Mouse (Mus musculus) intestine, postnatal 0 days (tissue): ENCODE results near the gene Zfp804b. TPM values are rescaled to one million over a fixed set of nuclear protein-coding genes. Genes with fewer than 3 reads are reported as not detected.

Experiments
- ATAC-seq: fragments of 200-750 bp; cut with Nextera tagmentation; 2 replicates; pipeline ENCODE4 v1.8.0; 2017; ENCODE audit warnings: mild to moderate bottlenecking, moderate TSS enrichment, moderate library complexity
- H3K27ac ChIP-seq: fragments of 300-500 bp; sonication (generic); 2 replicates; pipeline ENCODE4 v1.5.1; 2014; ENCODE audit warnings: mild to moderate bottlenecking, low read depth, low read length, moderate library complexity
- H3K27me3 ChIP-seq: fragments of 300-500 bp; sonication (generic); replicated peaks from 2 replicates; pipeline ENCODE4 v1.6.1; 2014; ENCODE audit warnings: low read length, mixed read lengths; ENCODE audit not compliant: control insufficient read depth, insufficient read depth
- H3K36me3 ChIP-seq: fragments of 300-500 bp; sonication (generic); 2 replicates; pipeline ENCODE4 v1.6.1; 2014; ENCODE audit warnings: mild to moderate bottlenecking, moderate library complexity; ENCODE audit not compliant: control insufficient read depth, insufficient read depth
- H3K4me1 ChIP-seq: fragments of 300-500 bp; sonication (generic); replicated peaks from 2 replicates; pipeline ENCODE4 v1.6.1; 2014; ENCODE audit warnings: antibody characterized with exemption, low read length, mixed read lengths; ENCODE audit not compliant: control insufficient read depth, insufficient read depth
- H3K4me2 ChIP-seq: fragments of 300-500 bp; sonication (generic); replicated peaks from 2 replicates; pipeline ENCODE4 v1.6.1; 2014; ENCODE audit warnings: low read depth, mild to moderate bottlenecking, moderate library complexity
- H3K4me3 ChIP-seq: fragments of 300-500 bp; sonication (generic); 2 replicates; pipeline ENCODE4 v1.5.1; 2014; ENCODE audit warnings: low read depth, low read length
- H3K9ac ChIP-seq: fragments of 300-500 bp; sonication (generic); 2 replicates; pipeline ENCODE4 v1.6.1; 2014; ENCODE audit warnings: mild to moderate bottlenecking, low read depth, low read length
- H3K9me3 ChIP-seq: fragments of 300-500 bp; sonication (generic); 2 replicates; pipeline ENCODE4 v1.6.1; 2016; ENCODE audit warnings: mixed run types; ENCODE audit not compliant: control insufficient read depth
- CTCF ChIP-seq: sonication (generic); IDR thresholded peaks from 2 replicates; pipeline ENCODE4 v1.5.1; 2016; ENCODE audit warnings: low read depth, mild to moderate bottlenecking, control low read depth, antibody characterized with exemption, moderate library complexity
- WGBS: fragments of 180-500 bp; shearing (Covaris S2); extraction: QIAGEN DNeasy Blood & Tissue Kit; methylation state at CpG from one replicate; pipeline ENCODE4 v1.1.7; 2014; 5-methylcytosine and 5-hydroxymethylcytosine counted together
- polyA plus RNA-seq: library from polyadenylated mRNA; unstranded; fragments of >200 nt; fragmentation: Nextera tagmentation; extraction: Ambion mirVana; gene quantifications from 2 replicates; pipeline ENCODE4 v1.2.1, GENCODE M21; 2015

The Zfp804b gene
- polyA plus RNA-seq, 1 experiment from 2014 or later, result 0.09 TPM

DNA sequence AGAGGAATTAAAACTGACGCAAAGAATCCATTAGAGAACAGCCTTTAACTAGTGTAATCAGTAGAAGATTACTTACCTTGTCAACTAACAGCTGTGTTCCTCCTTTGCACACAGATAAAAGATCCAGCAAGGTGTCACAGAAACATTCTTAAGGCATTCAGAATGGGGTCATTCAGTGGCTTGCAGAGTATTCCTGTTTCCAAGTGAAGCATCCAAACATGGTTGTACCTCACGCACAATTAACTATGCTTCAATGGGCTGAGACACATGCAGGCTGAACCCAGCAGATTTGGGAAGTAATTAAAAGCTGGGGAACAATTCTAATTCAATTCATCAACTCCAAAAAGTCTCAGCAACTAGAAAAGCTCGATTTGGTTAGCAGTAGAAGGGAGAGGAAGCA lies 337.1 kb downstream of the Zfp804b start:
- no peak for TF ChIP-seq CTCF
- H3K4me3 ChIP-seq, result no peak overlapping the region
- H3K36me3 ChIP-seq, result no peaks in the 10 kb centered on the region
- H3K4me1 ChIP-seq, result no peaks in the 10 kb centered on the region
- H3K9me3 ChIP-seq, result no peaks in the 10 kb centered on the region
- H3K27me3 ChIP-seq, result no peaks in the 10 kb centered on the region
- WGBS, result 49% methylated on average over 3 of the region's 3 CpGs
- no peak for ATAC-seq
- no peak overlapping the region for H3K27ac ChIP-seq
- no peak overlapping the region for H3K9ac ChIP-seq
- no peak overlapping the region for H3K4me2 ChIP-seq

DNA sequence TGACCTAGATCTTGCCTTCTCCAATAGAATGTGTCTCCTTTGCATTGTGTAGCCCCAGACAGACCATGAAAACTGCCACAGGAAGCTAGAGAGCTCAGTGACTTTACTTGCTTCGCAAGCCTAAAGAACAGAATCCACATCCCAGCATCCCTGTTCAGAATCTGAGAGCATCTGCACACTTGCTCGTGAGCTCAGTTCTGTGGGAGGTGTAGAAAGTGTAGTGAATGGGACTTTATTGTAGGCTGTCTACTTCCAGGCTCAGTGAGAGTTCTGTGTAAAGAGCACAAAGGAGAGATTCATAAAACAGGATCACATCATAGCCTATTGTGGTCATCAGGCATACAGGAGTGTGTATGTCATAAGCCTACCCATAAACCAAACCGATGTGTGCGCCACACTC lies 360.6 kb downstream of the Zfp804b start:
- Histone ChIP-seq H3K9me3 (no peaks in the 10 kb centered on the region), H3K36me3 (no peaks in the 10 kb centered on the region), H3K4me3 (no peak overlapping the region), H3K27me3 (no peaks in the 10 kb centered on the region), H3K27ac (no peak overlapping the region), H3K9ac (no peak overlapping the region), H3K4me2 (no peak overlapping the region), H3K4me1 (no peaks in the 10 kb centered on the region)
- 91% methylated on average over 4 of the region's 4 CpGs for WGBS
- no peak for ATAC-seq
- no peak for TF ChIP-seq CTCF

DNA sequence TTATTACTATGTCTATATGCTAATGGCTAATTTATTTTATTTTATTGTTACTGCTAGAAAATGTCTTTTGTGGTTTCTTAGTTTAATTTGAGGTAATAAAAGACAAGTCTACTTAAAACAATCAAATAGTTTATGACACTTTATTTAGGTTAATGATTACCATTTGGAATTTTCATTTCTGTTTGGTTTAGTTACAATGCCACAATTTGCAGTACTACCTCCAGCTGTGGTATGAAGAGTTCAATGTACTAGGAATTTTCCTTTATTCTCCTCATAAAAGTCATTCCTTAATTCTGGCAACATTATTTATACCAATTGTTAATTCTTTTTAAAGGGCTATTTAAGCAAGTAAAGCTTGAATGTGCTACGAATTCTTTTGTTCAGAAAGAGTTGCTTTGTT lies 409.7 kb downstream of the Zfp804b start:
- H3K27me3 ChIP-seq, result no peaks in the 10 kb centered on the region
- no peaks in the 10 kb centered on the region for H3K9me3 ChIP-seq
- H3K36me3 ChIP-seq, result no peaks in the 10 kb centered on the region
- no peak overlapping the region for H3K27ac ChIP-seq
- no peak for ATAC-seq
- TF ChIP-seq CTCF, result no peak
- no peak overlapping the region for H3K4me2 ChIP-seq
- no peak overlapping the region for H3K4me3 ChIP-seq
- no peaks in the 10 kb centered on the region for H3K4me1 ChIP-seq
- H3K9ac ChIP-seq, result no peak overlapping the region
- 33% methylated on average over 1 of the region's 1 CpGs for WGBS

DNA sequence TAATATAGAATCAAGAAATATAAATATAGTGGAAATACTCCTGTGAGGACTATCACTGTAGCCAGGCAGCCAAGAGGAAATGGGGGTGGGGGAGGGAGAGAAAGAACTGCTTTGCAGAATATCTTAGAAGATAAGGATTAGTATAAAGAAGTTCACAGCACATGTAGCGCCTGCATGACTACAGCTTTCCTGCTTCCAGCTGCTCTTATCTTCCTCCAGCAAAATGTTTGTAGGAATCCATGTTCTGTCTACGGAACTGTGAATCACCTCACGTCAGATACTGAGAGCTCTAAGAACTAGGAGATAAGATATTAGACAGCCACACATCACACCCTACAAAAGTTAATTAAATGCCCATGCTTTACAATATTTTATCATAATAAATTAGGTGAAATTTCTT lies 433.3 kb downstream of the Zfp804b start:
- no peaks in the 10 kb centered on the region for H3K4me1 ChIP-seq

DNA sequence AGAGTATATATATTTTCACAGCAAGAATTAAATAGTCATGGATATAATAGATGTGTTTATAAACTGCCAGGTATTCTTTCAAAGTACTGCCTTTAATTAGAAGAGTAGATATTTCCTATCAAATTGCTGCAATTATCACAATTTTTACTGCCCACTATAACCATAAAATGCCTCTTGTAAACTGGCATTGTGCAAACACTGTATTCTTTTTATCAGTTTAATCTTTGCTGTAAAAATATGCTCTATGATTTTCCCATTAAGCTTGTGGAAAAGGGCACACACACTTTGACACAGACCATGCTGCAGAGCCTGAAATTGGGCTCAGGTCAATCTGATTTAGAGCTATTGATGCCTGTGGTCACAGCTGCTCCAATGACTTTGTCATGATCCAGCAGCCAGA lies 463.2 kb downstream of the Zfp804b start:
- Histone ChIP-seq H3K4me1 (no peaks in the 10 kb centered on the region), H3K27me3 (peaks cover 3% of the 10 kb centered on the region; the same call in 1 of the 2 replicates), H3K9me3 (no peaks in the 10 kb centered on the region), H3K9ac (no peak overlapping the region), H3K27ac (no peak overlapping the region), H3K36me3 (no peaks in the 10 kb centered on the region), H3K4me2 (no peak overlapping the region), H3K4me3 (no peak overlapping the region)
- no peak for ATAC-seq
- TF ChIP-seq CTCF, result no peak

More for the DNA sequence above, 433.3 kb downstream of the Zfp804b start:
- no peaks in the 10 kb centered on the region for H3K27me3 ChIP-seq
- no peaks in the 10 kb centered on the region for H3K9me3 ChIP-seq
- H3K27ac ChIP-seq, result no peak overlapping the region
- no peak overlapping the region for H3K4me2 ChIP-seq
- no peak for TF ChIP-seq CTCF
- 34% methylated on average over 3 of the region's 3 CpGs for WGBS
- no peak overlapping the region for H3K4me3 ChIP-seq
- no peak for ATAC-seq
- H3K36me3 ChIP-seq, result no peaks in the 10 kb centered on the region
- no peak overlapping the region for H3K9ac ChIP-seq

DNA sequence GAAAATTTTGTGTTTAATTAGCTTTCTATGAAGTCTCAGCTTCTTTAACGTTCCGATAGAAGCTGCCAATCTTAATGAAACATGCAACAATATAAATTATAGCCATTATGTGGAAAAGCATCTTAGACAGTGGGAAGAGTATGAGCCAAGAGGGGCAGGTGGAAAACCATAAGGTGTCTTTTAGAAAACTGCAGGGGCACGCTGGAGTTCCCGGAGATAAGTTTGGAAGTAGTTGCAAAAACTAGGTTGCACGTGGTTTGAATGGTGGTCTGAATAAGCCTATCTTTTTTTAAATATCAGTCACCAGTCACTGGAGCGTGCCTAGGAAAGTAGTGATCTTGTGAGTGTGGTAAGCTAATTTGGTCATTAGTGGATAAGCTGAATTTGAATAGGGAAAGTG lies 473.0 kb downstream of the Zfp804b start:
- H3K27me3 ChIP-seq, result no peaks in the 10 kb centered on the region
- WGBS, result 88% methylated on average over 6 of the region's 6 CpGs
- no peaks in the 10 kb centered on the region for H3K4me1 ChIP-seq
- no peak for ATAC-seq
- H3K27ac ChIP-seq, result no peak overlapping the region
- no peak for TF ChIP-seq CTCF
- H3K36me3 ChIP-seq, result no peaks in the 10 kb centered on the region
- H3K9ac ChIP-seq, result no peak overlapping the region
- no peak overlapping the region for H3K4me2 ChIP-seq
- no peaks in the 10 kb centered on the region for H3K9me3 ChIP-seq
- H3K4me3 ChIP-seq, result no peak overlapping the region

DNA sequence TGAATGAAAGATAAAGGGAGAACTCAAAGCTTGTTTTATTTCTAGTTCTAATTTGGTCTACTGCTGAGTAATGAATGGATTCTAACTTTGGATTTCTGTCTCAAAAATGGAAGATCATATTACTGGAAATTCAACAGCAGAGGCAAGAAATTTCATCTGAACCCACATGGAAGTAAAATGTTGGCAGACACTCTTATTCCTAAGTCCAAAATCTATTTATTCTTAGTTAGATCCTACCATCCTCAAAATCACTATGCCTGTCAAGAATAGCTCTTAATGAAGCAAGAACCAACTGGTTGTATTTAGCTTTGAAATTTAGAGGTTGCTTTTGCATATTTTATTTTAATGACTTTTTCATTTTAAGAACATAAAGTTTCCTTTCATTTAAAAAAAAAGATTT lies 473.6 kb downstream of the Zfp804b start:
- Histone ChIP-seq H3K9ac (no peak overlapping the region), H3K36me3 (no peaks in the 10 kb centered on the region), H3K4me1 (no peaks in the 10 kb centered on the region), H3K27ac (no peak overlapping the region), H3K27me3 (no peaks in the 10 kb centered on the region), H3K4me3 (no peak overlapping the region), H3K9me3 (no peaks in the 10 kb centered on the region), H3K4me2 (no peak overlapping the region)
- no peak for ATAC-seq
- TF ChIP-seq CTCF, result no peak
